Mouse (Mus musculus) embryonic facial prominence, embryonic 14.5 days (tissue): Measurements from ENCODE around the gene Gstp3. TPM values are rescaled to one million over a fixed set of nuclear protein-coding genes. Genes with fewer than 3 reads are reported as not detected.

ENCODE experiments used
- ATAC-seq: fragments of 200-750 bp; cut with Nextera tagmentation; 2 replicates; pipeline ENCODE4 v1.8.0; 2017; ENCODE audit warnings: low read depth, moderate number of reproducible peaks, moderate TSS enrichment
- DNase-seq: peaks from one replicate; pipeline ENCODE4 v3.0.0-alpha.2; 2015; ENCODE audit warnings: low spot score
- H3K27ac ChIP-seq: fragments of 300-500 bp; sonication (generic); replicated peaks from 2 replicates; pipeline ENCODE4 v1.5.1; 2014; ENCODE audit warnings: low read depth, mild to moderate bottlenecking, low read length, moderate library complexity
- H3K27me3 ChIP-seq: fragments of 300-500 bp; sonication (generic); replicated peaks from 2 replicates; pipeline ENCODE4 v1.6.1; 2014; ENCODE audit warnings: low read length; ENCODE audit not compliant: control insufficient read depth, insufficient read depth
- H3K36me3 ChIP-seq: fragments of 300-500 bp; sonication (generic); 2 replicates; pipeline ENCODE4 v1.6.1; 2014; ENCODE audit warnings: low read length, mixed read lengths; ENCODE audit not compliant: control insufficient read depth, insufficient read depth
- H3K4me1 ChIP-seq: fragments of 300-500 bp; sonication (generic); 2 replicates; pipeline ENCODE4 v1.6.1; 2014; ENCODE audit warnings: antibody characterized with exemption, low read length; ENCODE audit not compliant: control insufficient read depth, insufficient read depth
- H3K4me2 ChIP-seq: fragments of 300-500 bp; sonication (generic); 2 replicates; pipeline ENCODE4 v1.6.1; 2014; ENCODE audit warnings: low read depth, mild to moderate bottlenecking, low read length, moderate library complexity, mixed read lengths
- H3K4me3 ChIP-seq: fragments of 300-500 bp; sonication (generic); 2 replicates; pipeline ENCODE4 v1.5.1; 2014; ENCODE audit warnings: low read depth, mild to moderate bottlenecking, low read length
- H3K9ac ChIP-seq: fragments of 300-500 bp; sonication (generic); 2 replicates; pipeline ENCODE4 v1.6.1; 2014; ENCODE audit warnings: low read depth, mild to moderate bottlenecking, low read length, moderate library complexity, mixed read lengths
- H3K9me3 ChIP-seq: fragments of 300-500 bp; sonication (generic); 2 replicates; pipeline ENCODE4 v1.6.1; 2016; ENCODE audit warnings: low read length; ENCODE audit not compliant: control insufficient read depth
- WGBS: fragments of 180-500 bp; shearing (Covaris S2); extraction: QIAGEN DNeasy Blood & Tissue Kit; methylation state at CpG from one replicate; pipeline ENCODE4 v1.1.7; 2014; 5-methylcytosine and 5-hydroxymethylcytosine counted together
- polyA plus RNA-seq: library from polyadenylated mRNA; unstranded; fragments of >200 nt; fragmentation: Nextera tagmentation; extraction: Ambion mirVana; gene quantifications from 2 replicates; pipeline ENCODE4 v1.2.1, GENCODE M21; 2014

Gstp3 gene
- polyA plus RNA-seq, 1 experiment from 2014 or later, result 0.35 TPM

DNA sequence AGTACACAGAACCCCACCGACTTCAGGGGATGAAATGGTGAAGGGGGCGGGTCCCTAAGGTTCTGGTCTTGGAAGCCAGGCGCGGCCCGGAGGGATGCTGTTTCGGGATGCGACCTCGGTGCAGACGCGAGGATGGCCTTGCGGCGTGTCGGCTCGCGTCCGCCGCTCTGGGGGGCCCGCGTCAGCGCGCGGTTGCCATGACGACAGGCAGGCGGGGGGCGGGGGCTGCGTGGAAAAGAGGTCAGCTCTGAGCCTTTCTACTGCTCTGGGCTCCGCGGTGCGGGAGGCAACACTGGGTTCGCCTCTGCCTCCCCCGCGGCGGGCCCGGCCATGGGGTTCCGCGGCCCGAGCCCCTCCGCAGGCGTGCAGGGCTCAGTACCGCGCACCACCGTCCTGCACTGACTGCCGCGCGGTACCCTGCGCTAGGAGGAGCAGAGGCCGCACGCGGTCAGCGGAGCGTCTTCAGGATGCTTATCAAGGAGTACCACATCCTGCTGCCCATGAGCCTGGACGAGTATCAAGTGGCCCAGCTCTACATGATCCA lies 41.4 kb upstream of the Gstp3 start:
- Histone ChIP-seq H3K27me3 (peaks cover 31% of the 10 kb centered on the region), H3K36me3 (no peaks in the 10 kb centered on the region), H3K9me3 (no peaks in the 10 kb centered on the region), H3K4me2 (peak overlapping the region; percentile 90), H3K4me1 (peaks cover 25% of the 10 kb centered on the region), H3K27ac (no peak overlapping the region), H3K9ac (peak overlapping the region; percentile 64), H3K4me3 (peak overlapping the region; percentile 46)
- DNase-seq, result peak; percentile 34
- WGBS, result 3% methylated on average over 24 of the region's 52 CpGs
- ATAC-seq, result no peak

DNA sequence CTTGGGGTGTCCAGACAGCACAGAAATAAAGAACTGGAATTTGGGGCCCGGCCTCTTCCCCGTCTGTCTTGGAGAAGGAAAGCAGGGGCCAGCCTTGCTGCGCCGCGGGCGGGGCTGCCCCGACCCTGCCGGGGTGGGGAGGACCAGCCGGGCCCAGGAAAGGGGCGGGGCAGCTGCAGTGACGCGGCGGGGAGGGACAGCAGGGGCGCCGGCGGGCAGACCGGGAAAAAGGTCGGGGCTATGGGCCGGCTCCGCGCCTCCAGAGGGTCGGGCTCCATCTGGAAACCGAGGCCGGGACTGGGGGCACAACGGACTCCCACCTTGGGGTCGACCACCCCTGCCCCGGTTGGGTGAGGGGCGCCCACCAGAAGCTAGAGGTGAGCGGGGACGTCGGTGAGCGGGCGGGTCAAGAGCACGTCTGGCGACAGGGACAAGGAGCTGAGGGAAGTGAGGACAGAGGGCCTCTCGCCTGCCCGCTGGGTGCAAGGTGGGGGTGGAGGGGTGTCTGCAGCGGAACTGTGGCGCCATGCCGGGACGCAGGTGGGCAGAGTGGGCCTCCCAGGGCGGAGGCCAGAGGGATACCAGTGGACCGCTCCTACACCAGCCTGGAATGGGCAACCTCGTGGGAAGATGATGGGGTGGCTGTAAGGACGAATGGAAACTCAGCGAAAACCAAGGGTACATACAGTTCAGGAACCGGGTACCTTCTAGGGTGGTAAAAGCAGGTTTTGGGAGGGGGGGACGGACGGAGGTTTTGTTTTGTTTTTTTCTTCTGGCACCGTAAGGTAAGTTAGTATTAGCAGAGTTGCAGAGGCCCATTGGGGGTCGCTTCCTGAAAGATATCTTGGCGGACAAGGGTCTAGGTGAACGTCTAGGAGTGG lies 40.7 kb upstream of the Gstp3 start, which contains the start of gene Pitpnm1:
Gene Pitpnm1 (plus strand): TSS at position 162 of the 881 bp plus-strand sequence.
- WGBS, result 2% methylated on average over 42 of the region's 53 CpGs
- Histone ChIP-seq H3K27ac (no peak within 1 kb of the TSS), H3K36me3 (no peaks in the 10 kb centered on the region), H3K9me3 (no peaks in the 10 kb centered on the region), H3K27me3 (peaks cover 31% of the 10 kb centered on the region), H3K4me2 (peak within 1 kb of the TSS; percentile 90), H3K4me1 (peaks cover 25% of the 10 kb centered on the region), H3K9ac (peak within 1 kb of the TSS; percentile 64), H3K4me3 (peak within 1 kb of the TSS; percentile 46)
- ATAC-seq (no peak), DNase-seq (peak; percentile 58)

DNA sequence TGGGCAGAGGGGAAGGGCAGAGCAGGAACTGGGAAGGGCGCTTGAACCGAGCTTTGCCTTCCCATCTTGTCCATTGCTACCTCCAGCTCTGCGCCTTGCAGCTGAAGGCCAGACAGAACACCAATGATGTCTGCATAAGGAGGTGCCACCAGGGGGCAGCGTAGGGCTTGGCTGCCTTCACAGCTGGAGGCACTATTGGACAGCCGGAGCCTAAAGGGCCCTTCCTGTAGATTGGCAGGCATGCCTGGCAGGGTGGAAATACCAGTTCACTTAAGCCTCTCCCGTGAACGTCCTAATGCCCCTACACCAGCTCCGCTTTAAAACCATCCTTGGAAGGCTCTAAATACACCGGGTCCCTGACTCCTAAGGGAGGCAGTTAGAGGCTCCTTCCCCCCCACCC lies 39.7 kb upstream of the Gstp3 start:
- no peak overlapping the region for H3K27ac ChIP-seq

DNA sequence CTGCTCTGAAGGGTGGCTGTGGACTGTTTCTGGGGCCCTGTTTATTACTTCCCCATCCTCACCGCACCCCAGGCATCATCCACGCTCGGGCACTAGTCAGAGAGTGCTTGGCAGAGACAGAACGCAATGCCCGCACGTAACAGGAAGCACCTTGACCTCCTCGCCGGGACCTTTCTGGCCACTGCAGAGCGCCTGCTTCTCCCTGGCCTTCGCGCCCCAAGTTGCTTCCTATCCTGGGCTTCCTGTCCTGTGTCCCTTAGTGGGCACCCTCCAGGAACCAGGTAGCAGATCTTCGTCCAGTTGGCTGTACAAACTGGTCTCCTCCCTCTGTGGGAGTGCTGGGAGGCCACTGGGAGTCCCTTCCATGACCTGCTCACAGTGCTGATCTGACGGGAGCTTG lies 39.1 kb upstream of the Gstp3 start:
- WGBS, result 90% methylated on average over 13 of the region's 13 CpGs
- DNase-seq (no peak), ATAC-seq (no peak)
- Histone ChIP-seq H3K4me1 (peaks cover 25% of the 10 kb centered on the region), H3K27me3 (peaks cover 31% of the 10 kb centered on the region), H3K4me2 (no peak overlapping the region), H3K9me3 (no peaks in the 10 kb centered on the region), H3K4me3 (no peak overlapping the region), H3K27ac (no peak overlapping the region), H3K36me3 (no peaks in the 10 kb centered on the region), H3K9ac (no peak overlapping the region)

More for the DNA sequence above, 39.7 kb upstream of the Gstp3 start:
- Histone ChIP-seq H3K36me3 (no peaks in the 10 kb centered on the region), H3K4me2 (peak overlapping the region; percentile 90), H3K27me3 (peaks cover 31% of the 10 kb centered on the region), H3K9me3 (no peaks in the 10 kb centered on the region), H3K4me1 (peaks cover 25% of the 10 kb centered on the region), H3K9ac (no peak overlapping the region), H3K4me3 (no peak overlapping the region)
- 13% methylated on average over 9 of the region's 9 CpGs for WGBS
- DNase-seq (peak; percentile 93), ATAC-seq (peak; percentile 24; the same call in 1 of the 2 replicates)

DNA sequence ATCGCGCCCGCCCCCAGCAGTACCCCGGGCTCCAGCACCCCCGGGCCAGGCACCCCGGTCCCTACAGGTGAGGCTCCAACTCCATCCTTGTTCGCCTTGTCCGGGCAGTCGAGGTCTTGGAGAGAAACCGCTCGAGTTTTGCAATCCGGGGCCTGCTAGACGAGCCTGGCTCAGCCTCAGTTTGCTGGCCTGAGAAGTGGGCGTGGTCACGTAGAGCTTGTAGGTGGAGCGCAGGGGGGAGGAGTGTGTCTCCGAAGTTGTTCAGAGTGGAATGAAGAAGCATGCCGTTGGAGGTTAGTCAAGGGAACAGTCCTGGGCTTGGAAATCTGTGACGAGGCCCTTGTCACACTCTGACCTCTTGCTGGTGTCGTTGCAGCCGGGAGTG lies 38.1 kb upstream of the Gstp3 start:
- Histone ChIP-seq H3K27me3 (peaks cover 31% of the 10 kb centered on the region), H3K4me3 (peak overlapping the region; percentile 56), H3K9me3 (no peaks in the 10 kb centered on the region), H3K9ac (peak overlapping the region; percentile 60), H3K36me3 (no peaks in the 10 kb centered on the region), H3K4me2 (peak overlapping the region; percentile 66), H3K27ac (peak overlapping the region; percentile 79), H3K4me1 (peaks cover 25% of the 10 kb centered on the region)
- DNase-seq (peak; percentile 88), ATAC-seq (peak; percentile 23)
- 2% methylated on average over 17 of the region's 21 CpGs for WGBS

DNA sequence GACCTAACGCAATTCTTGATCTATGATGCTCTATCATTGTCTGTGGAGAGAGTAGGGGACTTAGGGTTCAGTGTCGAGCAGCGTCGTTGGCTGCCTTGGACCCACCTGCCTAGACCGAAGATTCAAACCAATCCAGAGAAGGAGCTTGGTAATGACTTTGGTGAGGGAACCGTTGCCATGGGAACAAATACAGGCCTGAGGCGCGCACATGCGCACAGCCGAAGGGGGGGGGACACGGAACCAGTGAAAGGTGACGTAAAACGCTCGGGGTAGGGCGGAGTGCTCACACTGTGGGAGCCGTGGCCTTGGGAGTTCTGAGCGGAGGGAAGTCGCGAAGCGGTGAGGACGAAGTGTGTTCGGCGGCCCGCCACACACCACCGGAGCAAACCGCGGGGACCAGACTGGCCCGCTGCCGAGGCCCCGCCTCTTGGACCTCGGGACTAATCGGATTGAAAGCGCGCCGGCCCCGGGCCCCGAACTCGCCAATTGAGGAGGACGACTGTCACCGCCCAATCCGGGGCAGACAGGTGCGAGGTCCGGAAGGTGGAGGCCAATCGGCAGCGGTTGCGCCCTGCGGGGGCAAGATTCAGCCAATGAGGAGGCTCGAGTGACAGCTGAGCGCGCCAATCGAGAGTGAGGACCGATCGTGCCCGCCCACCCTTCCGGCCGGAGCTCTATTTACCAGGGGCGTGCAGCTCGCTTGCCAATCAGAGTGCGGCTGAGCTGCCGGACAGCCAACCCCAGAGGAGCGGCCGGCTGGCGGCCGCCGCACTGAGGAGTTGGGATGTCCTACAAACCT lies 37.5 kb upstream of the Gstp3 start, which contains the start of gene Cdk2ap2:
Gene Cdk2ap2 (plus strand): TSS at position 541 of the 799 bp plus-strand sequence.
- WGBS, result under 1% methylated on average over 45 of the region's 65 CpGs
- H3K9me3 ChIP-seq, result no peaks in the 10 kb centered on the region
- peak within 1 kb of the TSS; percentile 79 for H3K27ac ChIP-seq
- H3K9ac ChIP-seq, result peak within 1 kb of the TSS; percentile 60
- peak within 1 kb of the TSS; percentile 56 for H3K4me3 ChIP-seq
- H3K4me2 ChIP-seq, result peak within 1 kb of the TSS; percentile 66
- peaks cover 25% of the 10 kb centered on the region for H3K4me1 ChIP-seq
- ATAC-seq (peak; percentile 95), DNase-seq (peak; percentile 99)
- no peaks in the 10 kb centered on the region for H3K36me3 ChIP-seq
- H3K27me3 ChIP-seq, result peaks cover 28% of the 10 kb centered on the region

DNA sequence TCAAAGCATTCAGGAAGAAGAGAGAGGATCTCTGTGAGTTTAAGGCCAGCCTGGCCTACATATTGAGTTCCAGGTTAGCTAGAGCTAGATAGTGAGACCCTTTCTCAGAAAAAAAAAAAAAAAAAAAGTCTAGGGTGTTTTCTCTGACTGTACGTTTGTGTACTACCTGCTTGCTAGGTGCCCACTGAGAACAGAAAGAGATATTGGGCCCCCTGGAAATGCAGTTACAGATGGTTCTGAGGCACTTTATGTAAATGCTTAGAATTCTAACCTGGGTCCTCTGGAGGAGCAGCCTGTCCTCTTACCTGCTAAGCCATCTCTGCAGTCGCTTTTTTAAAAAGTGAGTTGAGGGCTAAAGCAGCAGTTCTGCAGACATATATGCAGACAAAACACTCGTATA lies 36.4 kb upstream of the Gstp3 start:
- 65% methylated on average over 3 of the region's 3 CpGs for WGBS
- Histone ChIP-seq H3K9me3 (no peaks in the 10 kb centered on the region), H3K4me3 (no peak overlapping the region), H3K4me1 (peaks cover 22% of the 10 kb centered on the region), H3K4me2 (no peak overlapping the region), H3K9ac (no peak overlapping the region), H3K27ac (no peak overlapping the region), H3K36me3 (no peaks in the 10 kb centered on the region), H3K27me3 (peaks cover 17% of the 10 kb centered on the region)
- DNase-seq (no peak), ATAC-seq (no peak)

DNA sequence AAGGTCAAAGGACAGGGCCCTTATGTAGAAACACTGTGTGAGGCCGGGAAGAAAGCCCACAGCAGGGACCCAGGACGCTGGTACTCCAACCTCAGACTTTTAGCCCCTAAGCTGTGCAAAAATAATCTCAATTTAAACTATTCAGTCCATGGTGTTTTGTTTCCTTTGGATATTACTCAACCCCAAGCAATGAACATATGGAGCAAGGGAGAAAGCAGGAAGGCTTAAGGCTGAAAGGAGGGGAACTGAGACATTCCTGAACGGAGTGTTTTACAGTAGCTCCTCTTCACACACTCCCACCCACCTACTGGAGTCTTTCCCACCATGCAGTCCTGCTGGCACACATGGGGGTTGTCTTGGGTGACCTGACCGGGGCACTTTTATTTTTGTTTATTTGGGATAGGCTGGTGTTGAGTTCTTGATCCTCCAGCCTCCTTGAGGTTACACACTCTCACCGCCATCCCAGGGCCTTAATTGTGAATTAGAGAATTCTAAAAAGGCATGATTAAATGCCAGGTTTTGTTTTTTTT lies 35.5 kb upstream of the Gstp3 start:
- no peaks in the 10 kb centered on the region for H3K9me3 ChIP-seq
- H3K4me3 ChIP-seq, result no peak overlapping the region
- H3K4me2 ChIP-seq, result no peak overlapping the region
- no peak for ATAC-seq
- H3K4me1 ChIP-seq, result peaks cover 12% of the 10 kb centered on the region
- WGBS, result 68% methylated on average over 5 of the region's 5 CpGs
- H3K27ac ChIP-seq, result no peak overlapping the region
- no peak for DNase-seq
- H3K9ac ChIP-seq, result no peak overlapping the region
- peaks cover 7% of the 10 kb centered on the region for H3K27me3 ChIP-seq
- H3K36me3 ChIP-seq, result no peaks in the 10 kb centered on the region
